Mouse (Mus musculus) fibroblast of lung, adult 2 months (primary cell): ENCODE measurements around the gene Hpca.

Source experiments
- DNase-seq: peaks from one replicate; pipeline ENCODE4 v3.0.0-alpha.2; 2011; ENCODE audit warnings: low read depth

The Hpca gene

DNA sequence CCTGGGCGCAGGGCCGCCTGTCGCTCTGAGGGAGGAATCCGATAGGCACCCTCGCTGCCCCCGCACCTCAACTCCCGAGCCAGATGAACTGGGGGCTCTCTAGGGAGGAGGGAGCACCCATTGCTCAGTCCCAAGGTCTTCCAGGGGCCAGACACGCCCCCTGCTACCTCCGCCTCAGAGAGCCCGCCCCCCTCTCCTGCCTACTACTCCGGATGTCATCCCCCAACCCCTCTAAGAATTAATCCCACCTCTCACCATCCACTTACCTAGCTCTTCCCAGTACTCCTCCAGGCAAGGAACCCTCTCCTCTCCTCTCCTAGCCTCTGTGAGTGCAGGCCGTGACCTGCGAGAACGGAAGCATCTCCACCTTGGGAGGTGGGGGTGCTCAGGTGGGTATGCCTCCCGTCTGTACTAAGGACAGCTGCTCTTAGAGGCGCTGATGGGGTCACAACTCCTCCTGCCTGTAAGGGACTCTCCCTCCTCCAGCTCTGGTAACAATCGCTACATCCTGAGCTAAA lies at the start of gene Hpca:
Hpca (minus strand) TSS at position 468 of the 518 bp plus-strand sequence.
- DNase-seq, result no peak

DNA sequence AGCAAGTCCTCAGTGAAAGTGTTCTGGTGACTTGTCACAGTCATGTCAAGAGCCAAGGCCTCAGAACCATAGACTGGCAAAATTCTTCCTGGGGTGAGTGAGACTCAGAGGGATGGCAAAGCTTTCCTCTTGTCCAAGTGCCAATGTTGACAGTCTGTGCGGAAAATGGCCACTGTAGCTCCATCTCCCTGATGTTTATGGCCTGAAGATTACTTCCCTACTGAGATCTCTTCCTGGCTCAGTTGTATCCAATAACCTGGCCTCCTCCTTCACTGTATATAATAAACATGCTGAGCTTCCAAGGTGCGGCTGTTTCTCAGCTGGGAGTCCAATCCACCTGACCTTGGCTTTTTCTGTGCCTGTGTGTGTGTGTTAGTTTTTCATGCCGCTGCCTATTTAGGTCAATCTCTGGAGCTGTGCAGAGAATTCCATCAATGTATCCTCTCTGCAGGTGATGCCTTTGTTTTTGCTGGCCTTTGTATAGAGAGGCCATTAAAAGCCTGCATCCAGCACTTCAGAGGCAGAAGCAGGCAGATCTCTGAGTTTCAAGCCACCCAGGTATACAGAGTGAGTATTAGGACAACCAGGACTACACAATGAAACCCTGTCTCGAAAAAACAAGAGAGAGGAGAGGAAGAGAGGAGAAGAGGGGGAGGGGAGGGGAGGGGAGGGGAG lies 39.9 kb upstream of the Hpca start:
- DNase-seq, result no peak

DNA sequence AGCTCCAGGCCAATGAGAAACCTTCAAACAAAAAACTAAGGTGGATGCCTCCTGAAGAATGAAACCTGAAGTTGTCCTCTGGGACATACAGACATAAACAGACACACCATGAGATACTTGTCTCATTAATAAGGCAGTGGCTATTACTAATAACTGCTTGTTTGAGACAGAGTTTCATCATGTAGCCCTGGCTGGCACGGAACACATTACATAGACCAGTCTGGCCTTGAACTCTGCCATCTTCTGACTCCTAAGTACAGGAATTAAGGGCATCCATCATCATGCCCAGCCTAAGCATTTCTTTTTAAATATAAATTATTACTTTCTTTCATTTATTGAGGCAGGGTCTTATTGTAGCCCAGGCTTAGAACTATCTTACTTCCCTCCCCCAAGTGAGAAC lies 39.2 kb upstream of the Hpca start:
- DNase-seq, result no peak

DNA sequence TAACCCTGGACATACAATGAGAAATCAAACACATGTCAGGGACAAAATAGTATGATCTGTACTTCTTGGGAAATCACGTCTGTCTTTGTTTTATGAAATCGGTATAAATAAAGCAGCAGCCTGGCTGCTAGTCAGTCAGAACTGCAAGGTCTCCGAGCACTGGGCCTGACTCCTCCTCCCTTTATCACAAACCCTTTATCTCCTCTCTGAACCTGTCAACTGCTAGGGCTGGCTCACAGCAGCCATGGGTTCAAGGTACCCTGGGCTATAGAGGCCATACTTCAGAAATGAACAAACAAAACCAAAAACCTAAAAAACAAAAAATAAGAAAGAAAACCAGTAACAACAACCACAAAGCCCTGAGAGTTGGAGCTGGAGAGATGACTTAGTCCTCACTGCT lies 36.7 kb upstream of the Hpca start:
- no peak for DNase-seq

DNA sequence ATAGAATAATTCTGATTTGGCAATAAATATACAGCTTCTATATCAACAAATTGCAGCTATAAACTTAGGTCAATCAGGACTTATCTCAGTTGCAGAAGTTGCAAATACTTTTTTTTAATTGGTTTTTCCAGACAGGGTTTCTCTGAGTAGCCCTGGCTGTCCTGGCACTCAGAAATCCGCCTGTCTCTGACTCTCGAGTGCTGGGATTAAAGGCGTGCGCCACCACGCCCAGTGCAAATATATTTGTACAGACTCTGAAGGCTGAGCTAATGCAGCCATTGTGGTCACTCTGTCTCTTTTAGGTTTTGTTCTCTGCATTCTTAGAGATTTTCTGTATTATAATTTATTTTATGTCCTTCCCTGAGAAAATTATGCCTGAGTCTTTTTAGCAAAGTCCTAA lies 35.7 kb upstream of the Hpca start:
- no peak for DNase-seq

DNA sequence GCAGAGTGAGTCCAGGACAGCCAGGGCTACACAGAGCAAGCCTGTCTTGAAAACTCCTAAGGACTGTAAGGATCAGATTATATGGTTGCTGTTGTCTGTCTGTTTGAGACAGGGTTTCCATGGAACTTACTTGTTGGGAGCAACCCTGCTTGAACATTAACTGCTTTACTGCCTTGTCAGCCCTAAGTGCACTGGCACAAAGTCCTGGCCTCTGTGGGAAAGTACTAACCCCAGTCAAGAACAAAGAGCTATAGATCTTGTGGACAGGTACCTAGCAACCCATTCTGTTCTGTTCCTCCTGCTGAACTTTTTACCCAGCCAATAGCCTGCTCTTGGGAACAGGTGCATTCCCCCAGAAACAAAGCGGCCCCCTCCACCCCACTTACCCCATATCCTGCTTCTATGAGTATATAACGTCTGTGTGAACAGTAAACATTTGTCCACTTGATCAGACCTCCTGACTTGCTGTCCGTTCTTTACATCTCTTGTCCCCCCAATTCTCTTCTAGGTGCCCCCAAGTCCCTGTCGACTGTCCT lies 29.5 kb upstream of the Hpca start:
- DNase-seq, result no peak

DNA sequence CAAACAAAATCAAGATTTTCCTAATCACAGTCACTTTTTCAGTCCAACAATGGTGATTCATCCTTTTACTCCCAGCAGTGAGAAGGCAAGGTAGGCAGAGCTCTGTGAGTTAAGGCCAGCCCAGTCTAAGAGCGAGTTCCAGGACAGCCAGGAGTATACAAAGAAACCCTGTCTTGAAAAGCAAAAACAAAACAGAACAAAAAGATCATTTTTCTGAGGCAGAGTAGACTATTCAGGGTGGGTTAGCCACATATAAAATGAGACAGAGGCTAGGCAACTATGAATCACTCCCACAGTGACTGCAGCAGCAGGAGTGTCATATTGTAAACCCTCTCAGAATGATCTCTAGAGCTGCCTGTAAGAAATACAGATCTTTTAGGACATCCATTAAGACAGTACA lies 27.5 kb upstream of the Hpca start:
- peak; percentile 75 for DNase-seq

DNA sequence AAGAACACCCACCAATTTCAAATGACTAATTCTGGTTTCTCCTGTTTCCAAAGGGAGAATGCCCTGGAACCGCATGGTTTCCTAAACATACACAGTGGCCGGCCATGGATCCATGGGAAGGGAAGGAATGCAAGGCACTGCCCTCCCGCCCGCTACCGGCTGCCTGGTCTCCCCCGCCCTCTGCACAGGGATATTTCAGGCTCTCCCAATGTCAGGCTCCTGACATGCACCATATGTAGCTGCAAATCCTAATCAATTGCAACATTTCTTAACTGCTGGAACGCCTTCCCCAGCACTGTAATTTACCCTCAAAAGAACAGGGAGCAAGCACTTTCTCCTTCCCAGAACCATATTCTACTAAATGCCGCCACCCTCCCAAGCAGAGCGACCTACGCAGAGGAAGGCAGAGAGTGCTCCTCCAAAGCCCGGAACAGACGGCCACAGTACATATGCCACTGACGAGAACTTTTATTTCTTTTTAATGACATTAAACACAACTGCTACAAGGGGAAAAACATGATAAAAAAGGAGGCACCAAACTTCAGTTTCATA lies 25.8 kb upstream of the Hpca start:
- no peak for DNase-seq

DNA sequence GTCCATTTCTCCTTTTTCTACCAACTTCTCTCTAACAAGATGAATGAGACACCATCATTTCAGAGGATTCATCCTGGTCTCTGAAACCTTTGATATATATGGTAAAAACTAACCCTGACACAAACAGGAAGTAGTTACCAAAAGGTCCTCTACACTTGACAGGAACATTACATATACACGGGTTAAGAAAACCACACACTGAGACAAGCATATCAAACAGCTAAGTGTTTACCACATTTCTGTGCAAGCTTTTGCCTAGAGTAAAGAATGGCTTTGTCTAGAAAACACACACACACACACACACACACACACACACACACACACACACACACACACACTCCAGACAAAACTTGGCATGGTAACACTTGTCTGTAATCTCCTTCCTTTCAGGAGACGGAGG lies 24.6 kb upstream of the Hpca start:
- DNase-seq, result no peak

DNA sequence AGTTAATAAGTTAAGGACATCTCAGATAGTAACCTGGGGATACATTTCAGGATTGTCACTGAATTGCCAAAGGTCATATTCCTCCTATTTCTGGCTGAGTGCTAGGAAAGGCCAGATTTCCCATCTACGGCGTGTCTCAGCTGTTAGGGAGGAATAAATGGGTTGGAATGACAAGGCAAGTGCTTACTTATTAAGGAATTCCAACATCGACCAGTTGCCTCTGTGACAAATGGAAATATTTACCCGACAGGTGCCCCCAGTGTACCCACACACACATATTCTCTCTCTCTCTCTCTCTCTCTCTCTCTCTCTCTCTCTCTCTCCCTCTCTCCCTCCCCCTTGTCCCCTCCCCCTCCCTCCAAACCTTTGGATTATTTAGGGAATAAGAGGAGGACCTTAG lies 24.1 kb upstream of the Hpca start:
- DNase-seq, result no peak

DNA sequence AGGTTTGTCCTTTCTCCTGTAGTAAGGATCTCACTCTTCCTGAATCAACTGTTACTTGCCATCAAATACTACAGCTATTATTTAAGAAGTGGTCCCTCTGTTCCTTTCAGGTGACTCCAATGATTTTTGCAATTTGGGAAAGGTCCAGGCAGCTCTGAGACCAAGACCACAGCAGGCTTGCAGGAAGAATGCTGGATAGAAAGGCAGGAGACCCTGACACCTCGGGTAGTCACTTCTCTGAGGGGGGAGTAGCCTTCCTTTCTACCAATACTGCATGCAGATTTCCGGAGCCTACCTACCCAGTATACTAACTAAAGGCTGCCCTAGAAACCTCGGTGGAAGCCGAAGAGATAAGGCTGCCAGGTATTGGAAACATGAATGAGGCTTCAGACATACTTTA lies 23.6 kb upstream of the Hpca start:
- no peak for DNase-seq

DNA sequence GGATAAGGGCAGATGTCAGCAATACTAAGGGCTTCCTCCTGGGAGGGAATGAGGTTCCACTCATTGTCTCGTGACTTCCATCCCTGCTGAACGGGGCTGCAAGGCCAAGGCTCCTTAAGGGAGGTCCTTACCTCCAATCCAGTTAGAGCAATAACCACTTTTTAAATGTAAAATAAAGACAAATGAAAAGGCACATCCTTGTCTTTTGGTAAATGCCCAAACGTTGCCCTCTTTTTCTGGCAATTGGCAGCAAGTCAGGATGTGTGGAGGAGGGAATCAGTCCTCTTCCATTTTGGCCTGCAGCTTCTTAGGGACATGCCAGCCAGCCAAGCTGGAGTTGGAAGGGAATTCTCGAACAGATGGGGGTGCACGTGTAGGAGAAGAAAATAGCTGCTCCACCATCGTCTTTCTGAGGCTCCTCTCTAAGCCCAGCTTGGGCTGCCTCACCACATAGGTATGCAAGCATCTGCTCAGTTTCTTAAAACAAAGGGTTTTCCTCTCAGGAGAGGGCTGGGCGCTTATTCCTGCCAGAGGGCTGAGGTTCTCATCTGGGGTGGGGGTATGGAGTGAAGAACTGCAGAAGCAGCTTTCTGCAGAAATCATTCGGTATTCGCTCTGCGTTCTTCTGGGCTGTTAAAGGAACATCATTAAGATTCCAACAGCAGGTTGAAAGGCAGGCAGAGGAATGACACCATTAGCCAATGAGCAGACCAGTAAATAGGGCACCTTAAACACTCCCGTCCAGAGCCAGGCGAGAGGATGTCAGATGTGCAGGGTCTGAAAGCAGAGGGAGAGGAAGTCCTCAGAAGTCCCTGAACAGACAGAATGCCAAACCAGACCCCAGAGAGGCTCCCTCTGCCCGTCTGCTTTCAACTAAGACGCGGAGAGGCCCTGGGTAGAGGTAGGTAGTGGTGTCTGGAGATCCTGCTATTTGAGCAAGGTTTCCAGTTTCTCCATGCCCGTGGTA lies 22.8 kb upstream of the Hpca start:
- no peak for DNase-seq

DNA sequence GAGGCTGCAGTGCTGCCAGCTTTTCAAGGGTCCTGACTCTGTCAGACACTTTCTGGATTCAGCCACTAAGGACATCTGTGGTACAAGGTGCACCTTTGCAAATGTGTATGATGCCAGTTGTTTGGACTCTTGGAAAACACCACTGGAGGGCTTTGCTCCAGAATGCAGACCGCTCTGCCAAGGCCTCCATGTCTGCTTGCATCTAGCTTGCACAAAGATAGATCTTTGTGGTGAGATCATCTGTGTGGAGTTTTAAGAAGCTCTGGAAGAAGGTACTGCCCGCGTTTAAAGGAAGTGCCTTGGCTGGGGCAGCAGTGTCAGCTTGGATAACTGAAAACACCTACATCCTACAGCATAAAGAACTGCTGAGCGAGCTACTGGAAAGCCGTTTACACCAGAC lies 21.7 kb upstream of the Hpca start:
- no peak for DNase-seq

DNA sequence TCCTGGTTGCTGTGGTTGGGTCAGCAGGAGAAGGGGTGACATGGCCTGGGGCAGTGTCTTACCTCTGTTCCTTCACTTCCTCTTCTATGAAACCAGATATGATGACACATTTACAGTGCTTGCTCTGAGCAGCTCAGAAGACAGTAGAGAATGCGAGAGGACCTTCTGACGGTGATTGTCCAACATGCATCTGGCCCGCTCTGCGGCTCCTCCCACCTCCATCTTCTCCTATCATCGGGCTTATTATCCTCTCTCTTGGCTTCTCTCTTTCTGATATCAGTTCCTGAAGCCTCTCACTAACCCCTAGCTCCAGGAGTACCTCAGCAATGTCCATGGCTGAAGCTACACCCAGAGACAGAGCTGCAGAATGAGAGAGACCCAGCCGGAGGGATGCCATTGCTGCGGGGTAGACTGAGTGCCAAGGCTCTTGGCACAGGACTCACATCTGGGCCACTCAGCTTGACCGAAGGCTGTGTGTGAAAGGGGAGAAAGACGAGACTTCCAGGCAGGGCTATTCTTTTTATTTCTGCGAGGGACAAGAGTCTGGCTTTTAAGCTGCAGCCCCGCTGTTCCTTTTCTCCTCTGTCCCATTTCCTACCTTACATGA lies 20.7 kb upstream of the Hpca start:
- no peak for DNase-seq

DNA sequence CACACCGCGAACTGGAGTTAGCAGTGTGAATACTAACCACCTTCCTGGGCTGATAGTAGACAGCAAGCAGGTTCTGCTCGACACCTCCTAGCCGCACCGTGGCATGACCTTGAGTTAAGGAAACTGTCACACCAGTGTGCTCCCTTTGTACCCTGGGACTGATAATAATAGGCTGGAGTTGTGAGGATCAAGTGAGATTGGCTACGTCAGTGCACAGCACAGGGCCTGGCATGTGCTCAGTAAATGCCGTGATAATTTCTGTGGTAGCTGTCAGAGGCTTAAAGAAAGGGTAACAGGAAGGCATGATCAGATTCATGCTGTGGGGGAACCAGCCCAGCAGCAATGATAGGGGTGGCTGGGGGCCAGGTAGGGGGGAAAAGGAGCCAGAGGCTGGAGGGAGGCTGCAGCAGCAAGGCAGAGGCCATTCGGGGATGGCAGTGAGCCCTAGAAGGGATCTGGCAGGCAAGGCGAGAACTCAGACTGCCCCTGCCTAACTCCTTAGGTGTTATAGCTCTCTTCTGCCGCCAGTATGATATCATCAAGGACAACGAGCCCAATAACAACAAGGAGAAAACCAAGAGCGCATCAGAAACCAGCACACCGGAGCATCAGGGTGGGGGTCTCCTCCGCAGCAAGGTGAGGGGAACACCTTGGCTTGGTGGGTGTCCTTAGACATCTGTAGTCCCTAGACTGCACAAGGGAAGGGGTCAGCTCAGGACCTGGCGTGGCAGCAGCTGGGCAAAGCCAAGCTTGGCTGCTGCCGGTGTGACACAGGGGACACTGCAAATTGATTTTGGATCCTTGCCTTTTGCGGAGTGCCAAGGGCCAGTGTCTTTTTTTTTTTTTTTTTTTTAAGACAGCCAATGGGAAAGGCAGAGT lies 20.0 kb upstream of the Hpca start:
- no peak for DNase-seq

DNA sequence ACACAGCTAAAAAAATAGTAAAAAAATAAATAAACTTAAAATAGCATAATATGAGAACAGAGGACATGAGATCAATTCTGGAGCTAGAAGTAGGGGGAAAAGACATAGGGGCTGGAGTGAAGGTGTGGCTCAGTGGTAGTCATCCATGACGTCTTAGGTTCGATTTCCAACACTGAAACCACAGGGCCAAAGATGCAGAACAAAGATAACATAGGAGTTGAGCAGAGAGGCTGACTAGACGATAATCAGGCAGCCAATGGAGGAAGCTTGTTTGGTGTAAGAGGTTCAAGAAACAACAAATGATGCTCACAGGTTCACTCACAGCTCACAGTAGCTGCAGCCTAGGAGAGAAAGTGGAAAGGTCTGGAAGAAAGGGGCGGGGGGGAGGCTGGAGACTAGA lies 19.0 kb upstream of the Hpca start:
- no peak for DNase-seq

DNA sequence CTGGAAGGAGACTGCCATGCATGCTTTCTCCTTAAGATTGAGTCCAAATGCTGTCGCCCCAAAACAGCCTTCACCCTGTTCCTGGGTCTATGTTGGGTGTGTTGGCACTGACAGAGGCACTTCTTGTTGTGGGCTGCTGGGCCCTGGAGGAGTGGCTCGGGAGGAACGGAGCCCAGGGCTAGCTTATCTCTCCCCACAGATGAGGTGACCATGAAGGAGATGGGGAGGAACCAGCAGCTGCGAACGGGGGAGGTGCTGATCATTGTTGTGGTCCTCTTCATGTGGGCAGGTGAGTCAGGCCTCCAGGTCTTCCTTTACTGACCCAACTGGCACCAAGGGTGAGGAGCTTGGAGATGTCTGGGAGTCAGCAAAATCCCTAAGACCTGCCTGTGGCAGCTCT lies 17.8 kb upstream of the Hpca start:
- DNase-seq, result no peak

DNA sequence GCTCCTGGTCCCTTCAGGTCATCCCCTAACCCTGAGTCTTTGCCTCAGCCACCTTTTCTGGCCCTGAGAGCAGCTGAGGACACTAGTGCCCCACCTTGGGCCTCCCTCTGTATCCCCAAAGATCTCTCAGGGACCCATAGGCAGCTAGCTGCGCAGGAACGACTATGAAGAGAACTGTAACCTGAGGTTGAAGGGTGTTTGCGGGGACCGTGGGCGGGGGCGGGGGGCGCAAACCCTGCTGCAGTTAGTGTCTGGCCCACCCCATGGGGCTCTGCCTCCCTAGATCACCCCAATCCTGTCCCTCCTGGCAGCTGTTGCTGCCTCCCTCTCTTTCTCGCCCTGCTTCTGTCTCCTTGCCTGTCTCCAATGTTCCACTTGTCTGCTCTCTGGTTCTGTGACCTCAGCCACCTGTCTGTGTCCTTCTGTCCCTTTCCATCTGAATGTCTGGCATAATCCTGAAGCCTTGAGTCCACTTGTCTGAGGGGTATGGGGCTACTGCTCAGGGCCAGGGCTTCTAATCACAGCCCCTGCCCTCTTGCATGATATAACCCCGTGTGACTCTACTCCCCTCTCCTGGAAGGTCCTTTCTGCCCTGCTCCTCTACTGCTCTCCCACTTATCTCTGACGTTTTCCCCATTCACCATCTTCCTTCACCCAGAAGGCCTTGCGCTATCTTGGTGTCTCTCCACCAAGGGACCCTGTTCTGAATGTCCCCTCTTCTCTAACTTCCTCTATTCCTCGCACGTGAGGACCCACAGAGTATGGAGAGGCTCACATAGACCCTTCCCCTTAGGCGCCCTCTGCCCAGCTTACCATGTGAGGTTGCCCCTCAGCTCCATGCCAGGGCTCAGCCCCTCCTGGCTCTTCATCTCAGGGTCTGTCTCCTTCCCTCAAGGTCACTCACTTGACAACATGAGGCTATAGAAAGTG lies 15.8 kb upstream of the Hpca start:
- no peak for DNase-seq

DNA sequence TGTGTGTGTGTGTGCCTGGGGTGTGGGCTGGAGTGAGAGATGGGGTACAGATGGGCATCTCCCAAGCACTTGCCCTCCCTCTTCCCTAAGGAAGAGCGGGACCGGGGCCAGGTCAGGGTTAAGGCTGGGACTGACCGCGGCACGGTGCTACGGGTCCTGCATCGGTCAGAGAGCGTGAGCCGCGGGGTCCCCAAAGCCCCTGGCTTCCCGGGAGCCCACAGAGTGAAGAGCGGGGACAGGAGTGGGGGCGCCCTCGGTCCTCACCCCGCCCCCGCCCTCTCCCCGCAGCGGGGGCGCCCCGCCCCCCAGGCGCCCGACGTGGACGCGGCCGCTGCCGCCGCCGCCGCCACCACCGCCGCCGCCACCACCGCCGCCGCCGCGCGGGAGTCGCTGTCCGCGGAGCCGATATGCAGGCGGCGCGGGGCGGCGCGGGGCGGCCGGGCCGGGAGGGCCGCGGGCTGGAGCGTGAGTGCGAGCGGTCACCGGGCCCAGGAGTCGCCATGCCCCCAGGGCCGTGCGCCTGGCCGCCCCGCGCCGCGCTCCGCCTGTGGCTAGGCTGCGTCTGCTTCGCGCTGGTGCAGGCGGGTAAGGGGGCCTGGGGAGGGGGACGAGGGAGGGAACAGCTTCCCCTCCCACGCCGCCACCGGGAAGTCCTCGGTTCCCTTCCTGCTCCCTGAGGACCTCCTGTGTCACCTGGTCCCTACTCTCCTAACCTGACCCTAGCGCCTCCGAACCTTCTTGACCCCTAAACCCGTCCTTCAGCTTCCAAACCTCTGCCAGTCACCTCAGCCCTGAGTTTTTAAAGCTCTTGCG lies 14.9 kb upstream of the Hpca start, which contains the start of gene Fndc5:
Fndc5 (plus strand) TSS at position 421 of the 813 bp plus-strand sequence.
- no peak for DNase-seq
